Mouse (Mus musculus) hematopoietic stem cell, adult 5-6 weeks (primary cell): ENCODE measurements around the gene Ppig. TPM values are rescaled to one million over a fixed set of nuclear protein-coding genes. Genes with fewer than 3 reads are reported as not detected.

Experiments used
- ATAC-seq, 2 experiments: fragments of 125-278 bp in 1 of 2; replicated peaks in 1 of 2; 2 replicates each; pipeline ENCODE4 v1.8.0; 2016 to 2017; ENCODE audit warnings: inconsistent platforms in 2 of 2, mild to moderate bottlenecking in 2 of 2, moderate number of reproducible peaks in 2 of 2, low read depth in 1 of 2, moderate TSS enrichment in 1 of 2; ENCODE audit not compliant: low FRiP score in 2 of 2, poor library complexity in 2 of 2, severe bottlenecking in 2 of 2, insufficient read depth in 1 of 2, low TSS enrichment in 1 of 2
- total RNA-seq: library from RNA; stranded (forward); fragments of 172-1452, 232-1000 nt; gene quantifications from 2 replicates; pipeline ENCODE4 v1.2.3, GENCODE M21; 2017

Ppig gene
- total RNA-seq, 1 experiment from 2014 or later: 86.2 TPM

- peak; percentile 87 to 91 for ATAC-seq
Observed at GRCm38 (mm10) chr2:69722650-69723518, 539 bp downstream of the Ppig start.

- ATAC-seq: no peak
Observed at GRCm38 (mm10) chr2:69723519-69723825, 1.1 kb downstream of the Ppig start.

- no peak for ATAC-seq
Observed at GRCm38 (mm10) chr2:69745091-69745490, 22.7 kb downstream of the Ppig start.

- ATAC-seq: no peak
Observed at GRCm38 (mm10) chr2:69760980-69761379, 38.6 kb downstream of the Ppig start.

GRCm38 (mm10) chr2:69763340-69763739 lies 41.0 kb downstream of the Ppig start:
- no peak for ATAC-seq

GRCm38 (mm10) chr2:69764716-69765115 lies 42.4 kb downstream of the Ppig start:
- ATAC-seq: no peak

- no peak for ATAC-seq
Observed at GRCm38 (mm10) chr2:69773331-69773730, 51.0 kb downstream of the Ppig start.

- peak; percentile 79 to 80 for ATAC-seq
Observed at GRCm38 (mm10) chr2:69777985-69778835, 55.9 kb downstream of the Ppig start.

- ATAC-seq: peak; percentile 70 to 75; a peak in 3 of 4 replicates
Observed at GRCm38 (mm10) chr2:69778836-69779177, 56.5 kb downstream of the Ppig start.

GRCm38 (mm10) chr2:69788974-69789373 lies 66.6 kb downstream of the Ppig start:
- no peak for ATAC-seq

- ATAC-seq: peak; percentile 80 to 93
Observed at GRCm38 (mm10) chr2:69789429-69790069, 67.2 kb downstream of the Ppig start, which contains the start of the genes Ccdc173 and Phospho2. TSS of gene Ccdc173 (minus strand) at chr2:69789575. TSS of gene Phospho2 (plus strand) at chr2:69789623.

- ATAC-seq: peak; percentile 80 to 82
Observed at GRCm38 (mm10) chr2:69790285-69790684, 67.9 kb downstream of the Ppig start.

GRCm38 (mm10) chr2:69790722-69791121 lies 68.4 kb downstream of the Ppig start:
- ATAC-seq: no peak

- ATAC-seq: peak; percentile 97 to 99
Observed at GRCm38 (mm10) chr2:69802911-69803312, 80.6 kb downstream of the Ppig start.
